Mouse (Mus musculus) brown adipose tissue, adult 24 weeks (tissue): ENCODE data around the gene Ncan. TPM values are rescaled to one million over a fixed set of nuclear protein-coding genes. Genes with fewer than 3 reads are reported as not detected.

Experiments
- H3K27ac ChIP-seq: fragments of 200-500 bp; replicated peaks from 2 replicates; pipeline ENCODE4 v1.5.1; 2012; ENCODE audit warnings: low read depth, mild to moderate bottlenecking, low read length
- H3K4me1 ChIP-seq: fragments of 200-500 bp; 2 replicates; pipeline ENCODE4 v1.6.1; 2012; ENCODE audit warnings: low read length, mixed read lengths; ENCODE audit not compliant: control insufficient read depth, insufficient read depth, insufficient read length
- H3K4me3 ChIP-seq: fragments of 200-500 bp; 2 replicates; pipeline ENCODE4 v1.5.1; 2012; ENCODE audit warnings: low read depth, mild to moderate bottlenecking, low read length, moderate library complexity; ENCODE audit not compliant: insufficient read depth
- polyA plus RNA-seq: library from polyadenylated mRNA; stranded (reverse); fragments of >200 nt; gene quantifications from 2 replicates; pipeline ENCODE4 v1.2.4, GENCODE M21; 2012; ENCODE audit not compliant: missing spikeins, insufficient read depth, insufficient read length

Ncan gene
- polyA plus RNA-seq, 1 experiment = 3.2 TPM

DNA sequence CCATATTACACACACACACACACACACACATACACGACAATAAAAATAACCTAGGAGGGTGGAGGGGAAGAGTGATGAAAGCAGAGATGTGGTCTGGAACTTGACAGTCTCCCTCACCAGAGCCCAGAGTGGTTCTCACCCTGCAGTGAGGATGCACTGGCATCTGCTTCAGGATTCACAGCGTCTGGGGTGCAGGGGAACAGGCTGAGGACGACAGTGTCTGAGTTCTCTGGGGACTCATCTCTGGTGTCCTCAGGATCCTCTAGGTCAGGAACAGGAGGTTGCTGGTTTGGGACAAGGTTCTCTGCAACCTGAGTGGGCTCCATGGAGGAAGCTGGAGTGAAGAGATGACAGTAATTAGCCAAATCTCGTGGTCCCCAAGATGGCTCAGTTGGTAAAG lies 17.2 kb upstream of the Ncan start:
- Histone ChIP-seq H3K4me3 (peak overlapping the region; percentile 70; the same call in 1 of the 2 replicates), H3K27ac (no peak overlapping the region)

DNA sequence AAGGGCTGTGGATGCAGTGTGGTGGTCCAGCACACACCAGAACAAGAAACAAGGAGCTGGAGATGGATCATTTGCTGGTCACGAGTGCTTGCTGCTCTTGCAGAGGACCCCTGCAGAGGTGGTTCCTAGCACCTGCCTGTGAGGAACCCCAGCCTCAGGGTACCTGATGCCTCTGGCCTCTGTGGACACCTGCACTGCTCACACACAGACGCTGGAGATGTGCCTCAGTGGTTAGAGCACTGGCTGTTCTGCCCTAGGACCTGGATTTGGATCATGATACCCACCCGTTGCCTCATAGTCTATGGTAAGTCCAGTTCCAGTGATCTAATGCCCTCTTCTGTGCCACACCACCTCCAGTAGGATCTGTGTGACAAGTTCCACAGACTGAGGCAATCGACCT lies 15.9 kb upstream of the Ncan start:
- Histone ChIP-seq H3K4me3 (no peak overlapping the region), H3K4me1 (peaks cover 9% of the 10 kb centered on the region), H3K27ac (no peak overlapping the region)

More for the DNA sequence above, 17.2 kb upstream of the Ncan start:
- peaks cover 5% of the 10 kb centered on the region for H3K4me1 ChIP-seq

DNA sequence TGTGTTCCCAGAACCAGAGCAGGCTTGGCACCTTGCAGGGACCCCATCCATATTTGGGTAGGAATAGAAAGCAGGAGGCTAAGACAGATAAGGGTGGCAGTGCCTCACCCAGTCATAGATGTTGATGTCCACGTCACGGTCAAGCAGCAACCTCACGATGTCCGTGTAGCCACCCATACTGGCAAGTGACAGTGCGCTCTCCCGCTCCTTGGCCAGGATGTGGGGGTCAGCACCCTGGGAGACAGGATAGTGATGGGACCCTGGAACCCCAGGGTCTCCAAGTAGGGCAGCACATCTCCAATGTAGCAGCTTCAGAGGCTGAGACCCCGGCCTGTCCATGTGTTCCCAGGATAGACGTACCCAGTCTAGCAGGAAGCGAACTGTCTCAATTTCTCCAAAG lies 14.3 kb upstream of the Ncan start:
- no peak overlapping the region for H3K27ac ChIP-seq
- peaks cover 13% of the 10 kb centered on the region for H3K4me1 ChIP-seq
- H3K4me3 ChIP-seq = no peak overlapping the region

DNA sequence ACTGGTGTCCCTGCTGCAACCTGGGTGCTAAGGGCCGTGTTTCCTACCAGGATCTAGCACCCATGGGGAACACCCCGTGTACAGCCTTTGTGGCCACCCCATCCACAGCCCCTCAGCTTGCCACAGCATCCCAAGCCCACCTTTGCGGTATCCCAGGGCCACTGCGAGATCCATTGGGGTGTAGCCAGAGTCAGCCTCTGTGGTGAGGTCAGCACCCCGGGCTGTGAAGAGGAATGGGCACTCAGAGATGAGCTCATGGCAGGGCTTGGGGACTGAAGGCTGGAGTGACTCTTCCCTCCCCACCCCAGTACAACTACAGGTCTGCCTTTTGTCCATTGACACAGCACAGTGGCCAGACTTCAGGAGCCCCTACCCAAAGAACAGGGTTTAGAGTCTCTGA lies 13.4 kb upstream of the Ncan start:
- no peak overlapping the region for H3K27ac ChIP-seq
- H3K4me1 ChIP-seq = peaks cover 13% of the 10 kb centered on the region
- H3K4me3 ChIP-seq = no peak overlapping the region

DNA sequence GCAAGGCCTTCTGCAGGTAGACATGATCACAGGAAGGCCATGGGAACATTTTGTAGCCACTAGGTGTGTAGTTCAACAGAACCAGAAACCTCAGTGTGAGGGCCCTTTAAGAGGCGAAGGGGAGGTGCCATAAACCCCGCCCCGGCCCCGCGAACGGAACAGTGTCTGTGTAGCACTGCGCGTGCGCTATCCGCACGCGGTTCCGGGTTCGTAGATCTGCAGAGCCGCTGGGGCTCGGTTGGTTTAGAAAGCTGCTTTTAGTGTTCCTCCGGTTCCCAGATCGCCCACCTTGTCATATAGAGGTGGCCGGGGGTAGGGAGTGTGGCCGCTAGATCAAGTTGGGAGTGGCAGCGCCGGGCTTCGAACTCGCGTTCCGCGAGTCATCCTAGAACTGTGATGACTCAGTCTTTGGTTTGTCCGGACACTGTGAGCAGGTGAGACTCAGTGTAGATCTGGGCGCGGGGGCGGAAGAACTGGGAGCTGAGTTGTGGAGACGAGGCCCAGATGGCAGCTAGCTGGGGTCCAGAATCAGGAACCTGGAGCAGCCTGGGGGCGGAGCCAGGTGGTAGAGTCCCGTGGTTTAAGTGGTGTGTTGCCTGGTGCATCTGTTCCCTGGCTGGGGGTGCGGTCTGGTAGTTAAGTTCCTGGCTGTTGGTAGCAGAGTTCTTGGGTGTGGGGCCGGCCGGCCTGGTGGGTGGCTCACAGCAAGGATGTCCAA lies 10.7 kb upstream of the Ncan start, which contains the start of gene Nr2c2ap:
Nr2c2ap (plus strand) TSS at position 168 of the 718 bp plus-strand sequence.
- peak within 1 kb of the TSS; percentile 46 for H3K27ac ChIP-seq

DNA sequence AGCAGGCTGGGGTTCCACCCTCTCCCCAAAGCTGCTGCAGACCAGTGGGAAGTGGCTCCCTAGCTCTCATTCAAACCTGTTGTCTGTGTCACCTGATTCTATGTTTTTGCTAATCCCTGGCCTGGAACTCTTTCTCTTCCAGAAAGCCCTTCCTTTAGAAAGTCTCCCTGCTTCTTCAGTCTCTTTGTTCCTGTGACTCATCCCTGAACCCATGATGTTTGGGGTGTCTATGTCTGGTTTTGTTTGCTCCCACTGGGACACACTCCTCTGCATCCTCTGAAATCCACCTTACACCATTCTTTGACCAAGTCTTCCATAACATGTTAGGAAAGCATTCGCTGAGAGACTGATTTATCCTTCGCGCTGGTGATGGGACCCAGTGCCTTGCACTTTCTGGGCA lies 9.4 kb upstream of the Ncan start:
- Histone ChIP-seq H3K4me1 (peaks cover 13% of the 10 kb centered on the region), H3K4me3 (no peak overlapping the region), H3K27ac (peak overlapping the region; percentile 46)

More for the DNA sequence above, 10.7 kb upstream of the Ncan start, which contains the start of gene Nr2c2ap:
- Histone ChIP-seq H3K4me3 (peak within 1 kb of the TSS; percentile 70), H3K4me1 (peaks cover 13% of the 10 kb centered on the region)

DNA sequence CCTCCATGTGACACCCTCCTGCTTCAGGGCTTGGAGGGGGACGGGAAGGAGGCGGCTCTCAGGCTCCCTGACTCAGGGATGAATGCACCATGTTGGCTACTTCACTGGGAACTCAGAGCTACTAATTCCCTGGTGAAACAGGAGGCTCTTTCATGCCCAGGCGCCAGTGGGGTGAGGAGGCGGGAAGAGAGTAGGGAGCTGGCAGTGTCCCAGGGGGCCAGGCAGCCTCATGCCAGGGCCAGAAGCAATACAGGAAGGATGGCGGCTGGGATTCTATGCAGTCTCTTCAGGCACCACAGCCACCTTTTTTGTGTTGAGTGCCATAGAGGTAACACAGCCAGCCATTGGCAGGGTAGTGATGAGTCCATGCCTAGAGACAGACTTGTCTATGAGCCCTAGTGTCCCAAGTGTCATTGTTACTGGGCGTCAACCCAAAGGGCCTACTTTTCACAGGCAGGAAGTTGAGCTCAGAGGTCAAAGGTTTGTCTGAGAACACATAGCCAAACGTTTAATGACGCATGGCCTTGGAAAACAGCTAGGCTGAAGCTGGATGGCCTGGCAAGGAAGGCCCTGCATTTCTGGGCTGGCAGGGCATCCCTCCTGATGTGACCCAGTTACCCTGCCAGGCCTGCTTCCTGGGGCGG lies 8.8 kb upstream of the Ncan start:
- H3K4me3 ChIP-seq = no peak overlapping the region
- H3K27ac ChIP-seq = peak overlapping the region; percentile 93
- peaks cover 13% of the 10 kb centered on the region for H3K4me1 ChIP-seq

DNA sequence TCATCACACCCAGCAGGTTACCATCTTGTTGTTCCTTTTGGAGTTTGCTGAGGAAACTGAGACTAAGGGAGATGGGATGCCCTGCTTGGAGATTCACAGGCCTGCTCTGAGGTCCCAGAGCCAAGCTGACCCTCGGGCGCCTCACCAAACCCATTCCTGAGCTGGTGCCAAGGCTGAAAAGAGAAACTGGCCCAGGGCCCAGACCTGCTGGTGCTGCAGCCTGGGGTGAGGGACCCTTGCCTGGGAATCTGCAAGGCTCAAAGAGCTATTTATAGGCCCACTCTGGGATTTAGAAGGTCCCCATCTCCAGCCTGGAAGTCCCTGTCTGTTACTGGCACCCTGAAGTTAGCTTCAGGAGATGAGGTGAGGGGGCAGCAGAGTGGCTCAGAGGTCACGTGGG lies 7.8 kb upstream of the Ncan start:
- no peak overlapping the region; the same call in 1 of the 2 replicates for H3K27ac ChIP-seq
- H3K4me1 ChIP-seq = peaks cover 13% of the 10 kb centered on the region
- H3K4me3 ChIP-seq = no peak overlapping the region

DNA sequence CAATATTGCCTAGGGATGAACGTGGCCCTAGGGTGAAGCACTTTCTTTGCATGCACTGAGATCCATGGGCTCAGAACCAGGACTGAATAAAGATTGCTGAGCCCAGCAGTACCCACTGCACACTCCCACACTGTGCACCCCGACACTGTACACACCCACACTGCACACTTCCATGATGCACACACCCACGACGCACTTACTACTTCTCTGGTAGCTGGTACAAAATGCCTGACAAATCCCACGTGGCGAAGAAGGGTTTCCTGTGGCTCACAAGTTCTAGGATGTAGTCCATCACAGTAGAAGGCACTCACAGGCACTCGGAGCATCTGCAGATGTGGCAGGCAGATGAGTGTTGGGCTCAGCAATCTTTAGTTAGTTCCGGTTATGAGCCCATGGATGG lies 4.3 kb upstream of the Ncan start:
- Histone ChIP-seq H3K4me1 (peaks cover under 1% of the 10 kb centered on the region; the same call in 1 of the 2 replicates), H3K27ac (no peak overlapping the region), H3K4me3 (no peak overlapping the region)

DNA sequence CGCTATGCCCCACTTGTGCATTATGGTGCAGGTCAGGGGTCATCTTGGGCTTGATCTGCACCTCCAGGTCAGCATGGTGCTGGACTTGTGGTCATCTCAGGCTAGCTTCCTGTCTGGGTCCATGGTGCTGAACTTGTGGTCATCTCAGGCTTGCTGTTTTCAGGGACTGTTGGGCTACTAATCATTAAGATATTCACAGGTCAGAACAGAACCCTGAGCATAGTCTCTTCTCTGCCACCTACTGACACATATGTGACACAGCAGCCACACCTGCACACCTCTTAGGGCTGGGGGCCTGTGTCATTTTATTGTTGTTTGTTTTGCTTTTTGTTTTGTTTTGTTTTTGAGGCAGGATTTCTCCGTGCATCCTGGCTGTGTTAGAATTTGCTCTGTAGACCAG lies 2.2 kb upstream of the Ncan start:
- no peak overlapping the region for H3K27ac ChIP-seq
- no peaks in the 10 kb centered on the region for H3K4me1 ChIP-seq
- no peak overlapping the region for H3K4me3 ChIP-seq

DNA sequence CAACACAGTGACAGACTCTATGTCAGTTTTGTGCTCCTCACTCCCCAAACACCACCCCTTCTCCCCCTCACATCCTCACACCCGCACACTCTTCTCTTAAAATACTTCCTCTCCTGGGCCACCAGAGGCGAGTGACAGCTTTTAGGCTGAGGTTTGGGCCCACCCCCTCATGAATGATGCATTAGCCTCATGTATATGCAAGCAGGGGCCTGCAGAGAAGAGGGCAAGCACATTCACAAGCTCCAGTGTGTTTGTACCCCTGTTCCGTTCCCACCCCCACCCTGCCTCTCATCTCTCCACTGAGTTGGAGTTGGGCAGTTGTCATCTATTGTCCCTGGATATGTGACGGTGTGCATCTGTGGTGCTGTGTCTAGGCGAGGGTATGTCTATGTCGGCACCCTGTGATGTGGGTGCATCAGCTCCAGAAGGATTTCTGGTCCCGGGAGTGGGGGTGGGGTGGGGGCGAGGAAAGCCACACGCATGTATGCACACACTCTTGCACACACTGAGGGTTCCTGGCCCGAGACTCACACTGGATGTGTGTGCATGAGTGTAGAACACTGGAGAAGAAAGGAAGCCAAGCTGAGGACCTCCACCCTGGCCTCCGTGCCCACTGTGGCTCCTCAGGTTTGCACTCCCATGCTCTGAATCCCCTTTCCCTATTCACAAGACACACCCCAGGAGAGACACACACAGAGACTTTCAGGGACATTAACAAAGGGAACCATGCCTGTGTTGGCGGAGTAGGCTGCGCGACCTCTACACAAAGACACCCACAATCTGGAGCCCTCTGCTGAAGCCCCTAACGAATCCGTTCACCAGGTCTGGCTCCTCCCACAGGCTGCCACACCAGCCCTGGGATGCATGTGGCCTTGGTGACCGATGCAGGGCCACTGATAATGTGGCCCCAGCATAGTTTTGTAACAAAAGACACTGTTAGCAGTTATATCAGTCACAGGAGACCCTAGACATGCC lies 1.7 kb downstream of the Ncan start:
- no peak overlapping the region for H3K4me3 ChIP-seq
- H3K27ac ChIP-seq = no peak overlapping the region
- H3K4me1 ChIP-seq = peaks cover 4% of the 10 kb centered on the region

DNA sequence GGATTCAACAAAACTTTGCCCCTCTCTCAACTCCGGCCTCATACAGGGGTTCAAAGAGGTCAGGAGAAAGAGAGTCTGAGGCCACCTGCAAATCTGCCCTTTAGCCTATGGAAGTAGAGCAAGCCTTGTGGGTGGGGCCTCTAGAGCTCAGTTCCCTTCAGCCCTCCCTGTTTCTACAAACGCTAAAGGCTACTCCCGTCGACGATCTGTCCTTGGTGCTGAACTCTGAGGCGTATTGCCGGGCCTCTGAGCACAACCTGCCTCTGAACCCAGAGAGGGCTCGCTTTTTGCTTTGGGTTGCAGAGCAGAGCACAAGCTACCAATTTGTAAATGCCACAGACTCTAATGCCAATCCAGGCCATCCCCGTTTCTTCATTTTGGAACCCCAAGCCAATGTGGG lies 3.1 kb downstream of the Ncan start:
- peaks cover 4% of the 10 kb centered on the region for H3K4me1 ChIP-seq
- no peak overlapping the region for H3K27ac ChIP-seq
- H3K4me3 ChIP-seq = no peak overlapping the region

DNA sequence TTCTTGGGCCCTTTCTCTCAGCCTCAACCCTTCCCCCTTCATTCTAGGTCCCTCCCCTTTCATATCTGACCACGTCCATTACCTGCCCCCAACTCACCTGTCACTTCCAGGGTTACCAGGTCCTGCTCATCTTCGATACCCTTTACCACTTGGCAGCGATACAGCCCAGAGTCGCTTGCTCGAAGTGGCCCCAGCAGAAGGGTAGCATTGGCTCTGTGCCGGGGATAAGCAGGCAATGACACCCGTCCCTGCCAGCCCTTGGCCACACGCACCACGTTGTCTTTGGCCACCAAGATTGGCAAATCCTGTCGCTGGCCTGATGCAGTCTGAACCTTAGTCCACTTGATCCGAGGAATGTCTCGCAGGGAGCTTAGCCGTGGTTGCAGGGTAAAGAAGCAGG lies 5.8 kb downstream of the Ncan start:
- H3K27ac ChIP-seq = no peak overlapping the region
- peaks cover 4% of the 10 kb centered on the region for H3K4me1 ChIP-seq
- H3K4me3 ChIP-seq = no peak overlapping the region

DNA sequence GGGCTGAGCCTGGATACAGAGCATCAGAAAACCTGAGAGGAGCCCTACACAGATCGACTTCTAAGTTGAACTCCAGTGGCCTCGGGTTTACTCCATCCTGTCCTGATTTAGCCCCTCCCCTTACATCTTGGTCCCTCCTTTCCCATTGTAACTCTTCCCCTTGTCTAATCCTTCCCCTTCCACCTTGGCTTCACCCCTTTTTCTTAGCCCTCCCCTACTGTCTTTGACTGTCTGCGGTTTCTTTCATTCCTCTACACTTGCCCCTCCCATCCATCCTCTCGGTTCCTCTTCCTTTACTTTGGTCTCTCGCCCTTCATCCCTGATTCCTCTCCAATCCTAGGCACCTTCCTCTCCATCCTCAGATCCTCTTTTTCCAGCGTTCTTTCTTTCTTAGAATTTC lies 6.2 kb downstream of the Ncan start:
- H3K27ac ChIP-seq = no peak overlapping the region
- H3K4me1 ChIP-seq = peaks cover 4% of the 10 kb centered on the region
- H3K4me3 ChIP-seq = no peak overlapping the region

DNA sequence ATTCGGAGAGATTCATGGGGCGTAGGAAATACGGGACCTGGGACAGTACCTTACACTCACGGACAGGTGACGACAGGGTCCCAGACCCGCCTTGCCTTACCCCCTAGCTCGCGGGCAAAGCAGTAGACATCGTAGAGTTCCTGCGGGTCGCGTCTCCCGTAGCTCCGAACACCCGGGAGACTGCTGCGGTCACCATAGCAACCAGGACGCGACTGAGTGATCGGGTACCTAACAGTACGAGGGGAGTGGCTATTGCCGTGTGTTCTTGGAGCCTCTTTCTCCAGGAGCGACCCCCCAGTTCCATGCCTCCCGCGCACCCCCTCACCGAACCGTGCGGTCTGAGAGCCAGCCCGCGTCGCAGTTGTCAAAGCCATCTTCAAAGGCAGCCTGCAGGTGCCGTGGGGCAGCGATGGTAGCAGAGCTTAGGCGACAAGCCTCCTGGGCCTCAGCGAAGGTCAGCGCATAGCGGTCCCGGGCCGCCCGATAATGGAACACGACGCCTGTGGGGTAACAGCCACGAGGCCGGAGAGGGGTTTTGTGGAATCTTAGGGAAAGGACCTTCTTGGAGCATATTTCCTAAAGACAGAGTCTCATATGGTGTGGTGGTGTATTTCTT lies 8.2 kb downstream of the Ncan start:
- no peak overlapping the region for H3K27ac ChIP-seq
- no peak overlapping the region for H3K4me3 ChIP-seq

More for the DNA sequence above, 8.2 kb downstream of the Ncan start:
- H3K4me1 ChIP-seq = peaks cover 4% of the 10 kb centered on the region
